Mouse (Mus musculus) right cerebral cortex, postnatal 14 days (tissue): ENCODE results near the gene Lsr.

Source experiments
- DNase-seq: peaks from one replicate; pipeline ENCODE4 v3.0.0; 2022

Lsr gene

DNA sequence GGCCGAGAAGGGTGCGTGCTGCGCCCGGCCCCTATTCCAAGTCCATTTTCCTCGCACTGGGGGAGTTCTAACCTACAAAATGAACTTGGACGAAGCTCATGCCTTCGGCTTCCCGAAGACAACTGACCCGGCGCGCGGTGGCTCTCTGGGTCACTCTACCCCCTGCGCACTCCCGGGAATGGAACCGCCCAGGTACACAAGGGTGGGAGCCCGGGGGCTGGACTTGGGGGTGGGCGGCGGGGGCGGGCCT, at the start of gene Lsr:
TSS of gene Lsr (minus strand) at position 214 of the 250 bp plus-strand sequence.
- DNase-seq, result no peak

GRCm38 (mm10) chr7:31017104-31017901, 44.0 kb upstream of the Lsr start:
- peak; percentile 63 for DNase-seq

DNA sequence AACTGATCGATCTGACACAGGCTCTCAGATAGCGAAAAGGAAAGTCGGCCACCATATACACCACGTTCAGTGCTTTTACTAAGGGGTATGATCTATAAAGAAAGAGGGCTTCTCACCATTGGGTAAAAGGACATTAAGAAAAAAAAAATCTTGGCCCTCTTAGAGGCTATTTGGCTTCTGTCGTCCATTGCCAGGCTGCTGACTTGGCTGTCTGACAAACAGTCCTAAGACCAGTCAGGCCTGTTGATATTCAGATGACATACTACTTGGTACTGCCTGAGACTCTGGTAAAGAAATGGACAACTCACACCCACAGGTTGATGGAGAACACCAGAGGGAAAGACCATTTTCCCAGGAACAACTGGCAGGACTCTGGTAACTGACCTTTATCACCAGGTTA, 39.7 kb upstream of the Lsr start:
- DNase-seq, result no peak

- DNase-seq, result no peak
These were observed 35.6 kb upstream of the Lsr start for GRCm38 (mm10) chr7:31008889-31009288.

GRCm38 (mm10) chr7:31008175-31008574, 34.9 kb upstream of the Lsr start:
- DNase-seq, result no peak

GRCm38 (mm10) chr7:31007775-31008174, 34.5 kb upstream of the Lsr start:
- no peak for DNase-seq

DNA sequence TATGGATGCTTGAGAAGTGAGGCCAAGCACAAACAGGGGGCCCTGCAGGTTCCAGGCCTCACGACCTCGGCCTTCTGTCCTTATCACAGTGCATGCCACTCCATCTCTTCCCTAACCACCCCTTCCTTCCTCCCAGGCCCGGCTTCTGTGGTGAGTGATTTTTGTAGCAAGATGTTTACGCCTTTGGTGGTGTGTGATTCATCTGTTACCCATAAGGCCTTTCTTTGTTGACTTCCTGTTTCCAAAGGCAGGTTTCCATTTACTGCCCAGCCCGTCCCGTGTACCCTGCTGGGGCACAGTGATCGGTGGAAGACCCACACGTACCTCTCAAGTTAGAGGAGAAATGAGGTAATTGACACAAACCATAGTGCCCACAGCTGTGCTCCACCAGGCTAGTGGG, 29.4 kb upstream of the Lsr start:
- DNase-seq, result no peak

- peak; percentile 28 for DNase-seq
These were observed 27.3 kb upstream of the Lsr start for GRCm38 (mm10) chr7:31000505-31001020.

- no peak for DNase-seq
These were observed 23.2 kb upstream of the Lsr start for GRCm38 (mm10) chr7:30996491-30996890.

- DNase-seq, result no peak
These were observed 20.7 kb upstream of the Lsr start for GRCm38 (mm10) chr7:30993986-30994385.

DNA sequence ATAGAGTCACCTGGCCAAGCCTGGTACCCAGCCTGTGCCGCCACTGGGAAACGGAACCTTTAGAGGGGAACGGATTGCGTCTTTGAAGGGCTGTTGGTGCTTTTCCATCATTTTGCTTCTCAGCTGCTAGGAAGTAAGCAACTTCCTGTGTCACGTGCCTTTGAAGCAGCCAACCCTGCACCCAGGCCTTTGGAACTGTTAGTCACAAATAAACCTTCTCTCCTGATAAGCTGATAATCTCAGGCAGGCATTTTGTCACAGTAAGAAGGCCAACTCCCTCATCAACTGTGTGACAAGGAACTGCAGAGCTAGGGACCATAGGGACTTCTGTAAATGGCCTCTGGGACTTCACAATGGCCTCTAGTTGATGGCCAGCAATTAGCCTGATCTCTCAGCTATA, 18.9 kb upstream of the Lsr start:
- no peak for DNase-seq

GRCm38 (mm10) chr7:30988519-30989162, 15.4 kb upstream of the Lsr start:
- DNase-seq, result no peak

DNA sequence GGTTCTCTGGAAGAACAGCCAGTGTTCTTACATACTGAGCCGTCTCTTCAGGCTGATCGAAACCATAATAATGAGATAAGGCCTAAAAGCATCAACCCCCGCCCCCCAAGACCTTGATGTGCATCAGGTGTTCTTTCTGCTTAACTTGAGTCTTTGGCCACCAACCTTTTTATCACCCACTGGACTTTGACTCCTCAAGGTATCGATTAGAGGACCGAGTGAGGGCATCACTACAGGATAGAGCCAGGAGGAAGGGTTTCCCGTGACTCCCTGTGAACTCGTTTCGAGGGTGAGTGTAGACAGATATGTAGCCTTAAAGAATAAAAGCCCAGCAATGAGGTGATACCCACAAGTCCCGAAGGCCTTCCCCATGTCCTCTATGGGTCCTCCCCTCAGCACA, 12.1 kb upstream of the Lsr start:
- DNase-seq, result no peak

DNA sequence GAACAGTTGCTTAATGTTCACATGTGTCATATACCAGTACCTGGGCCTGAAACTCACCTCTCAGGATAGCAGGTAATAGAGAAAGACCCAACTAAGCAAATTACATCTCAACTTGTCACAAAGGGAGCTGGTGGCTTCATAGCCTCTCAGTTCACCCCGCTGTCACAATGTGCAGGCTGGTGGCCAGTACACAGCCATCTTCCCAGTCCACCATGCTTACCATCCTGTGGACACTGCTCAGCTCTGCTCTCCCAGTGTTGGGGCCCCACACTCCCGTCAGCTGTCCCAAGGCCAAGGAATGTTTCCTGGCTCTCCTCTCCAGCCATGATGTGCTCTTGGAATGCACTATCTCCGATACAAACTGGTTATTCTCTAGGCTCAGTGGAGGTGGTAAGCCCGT, 8.4 kb upstream of the Lsr start:
- DNase-seq, result no peak

- peak; percentile 74 for DNase-seq
These were observed 431 bp upstream of the Lsr start, which contains the start of gene Fam187b for GRCm38 (mm10) chr7:30973501-30974289. Fam187b (plus strand) TSS chr7:30973790.

DNA sequence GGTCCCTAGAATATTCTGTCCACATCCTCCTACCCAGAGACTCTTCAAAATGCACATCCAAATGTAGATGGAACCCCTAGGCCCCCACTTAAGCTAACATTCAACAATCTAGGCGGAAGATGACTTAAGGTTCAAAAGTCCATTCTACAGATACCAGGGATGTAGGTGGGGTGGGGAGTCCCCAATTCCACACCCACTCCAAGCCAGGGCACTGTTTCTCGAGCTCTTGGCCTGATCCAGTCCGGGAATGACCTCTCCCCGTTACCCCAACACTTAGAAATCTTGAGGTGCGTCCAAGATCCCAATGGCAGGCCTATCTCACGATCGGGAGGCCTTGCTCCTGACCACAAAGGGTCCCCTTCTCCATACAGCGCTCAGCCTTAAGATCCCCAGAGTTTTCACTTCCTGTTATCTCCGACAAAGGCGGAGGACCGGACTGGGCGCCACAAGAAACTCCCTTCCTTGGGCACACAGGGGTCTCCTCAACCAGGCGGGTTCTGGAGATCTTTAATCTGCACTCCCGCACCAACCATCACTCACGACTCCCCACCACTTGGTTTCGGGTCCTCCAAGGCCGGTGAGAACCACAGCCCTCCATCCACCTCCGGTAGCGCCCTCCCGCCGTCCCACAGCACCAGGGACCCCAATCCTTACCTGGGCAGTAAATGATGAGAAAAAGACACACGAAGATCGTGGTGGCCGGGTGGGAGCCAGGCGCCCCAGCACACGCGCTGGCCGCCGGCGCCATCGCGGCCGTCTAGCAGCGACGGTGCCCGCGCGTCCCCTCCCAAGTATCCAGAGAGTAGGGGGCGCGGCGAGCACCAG, 626 bp downstream of the Lsr start:
- DNase-seq, result no peak

GRCm38 (mm10) chr7:30971901-30972300, 1.4 kb downstream of the Lsr start:
- no peak for DNase-seq

- no peak for DNase-seq
These were observed 4.1 kb downstream of the Lsr start for GRCm38 (mm10) chr7:30969174-30969573.

- DNase-seq, result no peak
These were observed 4.7 kb downstream of the Lsr start for GRCm38 (mm10) chr7:30968611-30969010.

- no peak for DNase-seq
These were observed 6.6 kb downstream of the Lsr start for GRCm38 (mm10) chr7:30966657-30967056.

GRCm38 (mm10) chr7:30965677-30966076, 7.6 kb downstream of the Lsr start:
- DNase-seq, result no peak

GRCm38 (mm10) chr7:30964366-30964765, 8.9 kb downstream of the Lsr start:
- DNase-seq, result no peak

DNA sequence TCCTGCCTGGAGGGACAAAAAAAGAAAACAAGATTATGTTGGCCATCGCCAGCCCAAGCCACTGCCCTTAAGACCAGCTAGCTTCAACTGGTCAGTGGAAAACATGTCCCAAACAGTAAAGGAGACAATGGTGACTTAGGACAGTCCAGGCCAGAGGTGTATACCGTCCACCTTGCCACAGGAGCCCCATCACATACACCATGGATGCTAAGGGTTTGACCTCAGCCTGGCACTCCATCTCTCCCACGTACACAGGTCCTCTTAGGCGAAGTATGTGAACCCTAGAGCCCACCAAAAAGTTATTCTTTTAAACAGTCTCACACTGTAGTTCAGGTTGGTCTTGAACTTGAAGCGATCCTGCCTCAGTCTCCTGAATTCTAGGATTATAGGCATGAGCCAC, 10.4 kb downstream of the Lsr start:
- DNase-seq, result no peak
